Mouse (Mus musculus): ENCODE results near the gene Gca.

Gca gene

GRCm38 (mm10) chr2:62664135-62664670, at the start of gene Gca:
Gca (plus strand) TSS chr2:62664285.
- TF ChIP-seq GATA4 (IDR thresholded peaks at IDR 0.05; ENCODE audit: insufficient replicate concordance, low read length): no peak; the same call in 1 of the 2 replicates

GRCm38 (mm10) chr2:62618934-62619341, 45.1 kb upstream of the Gca start:
- no peak for TF ChIP-seq GATA4 (IDR thresholded peaks at IDR 0.05; ENCODE audit: insufficient replicate concordance, low read length)

- TF ChIP-seq GATA4 (IDR thresholded peaks at IDR 0.05; ENCODE audit: insufficient replicate concordance, low read length): no peak
Measured at GRCm38 (mm10) chr2:62619679-62620078, 44.4 kb upstream of the Gca start.

- TF ChIP-seq GATA4 (IDR thresholded peaks at IDR 0.05; ENCODE audit: insufficient replicate concordance, low read length): no peak
Measured at GRCm38 (mm10) chr2:62623024-62623441, 41.1 kb upstream of the Gca start.

- TF ChIP-seq GATA4 (IDR thresholded peaks at IDR 0.05; ENCODE audit: insufficient replicate concordance, low read length): no peak
Measured at GRCm38 (mm10) chr2:62627728-62628127, 36.4 kb upstream of the Gca start.

- no peak for TF ChIP-seq GATA4 (IDR thresholded peaks at IDR 0.05; ENCODE audit: insufficient replicate concordance, low read length)
Measured at GRCm38 (mm10) chr2:62628356-62628755, 35.7 kb upstream of the Gca start.

GRCm38 (mm10) chr2:62630446-62630845, 33.6 kb upstream of the Gca start:
- TF ChIP-seq GATA4 (IDR thresholded peaks at IDR 0.05; ENCODE audit: insufficient replicate concordance, low read length): no peak

- TF ChIP-seq GATA4 (IDR thresholded peaks at IDR 0.05; ENCODE audit: insufficient replicate concordance, low read length): no peak
Measured at GRCm38 (mm10) chr2:62639869-62640268, 24.2 kb upstream of the Gca start.

GRCm38 (mm10) chr2:62643405-62644305, 20.4 kb upstream of the Gca start:
- no peak for TF ChIP-seq GATA4 (IDR thresholded peaks at IDR 0.05; ENCODE audit: insufficient replicate concordance, low read length)

- TF ChIP-seq GATA4 (IDR thresholded peaks at IDR 0.05; ENCODE audit: insufficient replicate concordance, low read length): no peak
Measured at GRCm38 (mm10) chr2:62644891-62645290, 19.2 kb upstream of the Gca start.

GRCm38 (mm10) chr2:62645475-62645874, 18.6 kb upstream of the Gca start:
- no peak for TF ChIP-seq GATA4 (IDR thresholded peaks at IDR 0.05; ENCODE audit: insufficient replicate concordance, low read length)

GRCm38 (mm10) chr2:62646014-62646645, 18.0 kb upstream of the Gca start, which contains the start of gene Ifih1:
Ifih1 (minus strand) TSS chr2:62646255.
- TF ChIP-seq GATA4 (IDR thresholded peaks at IDR 0.05; ENCODE audit: insufficient replicate concordance, low read length): no peak

GRCm38 (mm10) chr2:62646671-62647289, 17.3 kb upstream of the Gca start:
- TF ChIP-seq GATA4 (IDR thresholded peaks at IDR 0.05; ENCODE audit: insufficient replicate concordance, low read length): no peak

GRCm38 (mm10) chr2:62651890-62652289, 12.2 kb upstream of the Gca start:
- no peak for TF ChIP-seq GATA4 (IDR thresholded peaks at IDR 0.05; ENCODE audit: insufficient replicate concordance, low read length)

GRCm38 (mm10) chr2:62652466-62652865, 11.6 kb upstream of the Gca start:
- no peak for TF ChIP-seq GATA4 (IDR thresholded peaks at IDR 0.05; ENCODE audit: insufficient replicate concordance, low read length)
